Comparison of ENCODE assay signal across 8 mouse cellular contexts in genomic region chr13:19177662-19178259, GRCm38 (mm10).
A peak's percentile ranks its signal among the peaks of the same experiment; 100 is the strongest.
DNase-seq lines count a peak whose midpoint lies in the region; ATAC-seq and TF ChIP-seq lines count a peak whose summit lies in the region.

No protein-coding gene starts in this region.

- intact Hi-C loops in gastrocnemius, postnatal 36 days (cut with DNase I): no loop called here

- no peak overlapping the region for H3K4me2 ChIP-seq in hindbrain, embryonic 15.5 days

- H3K4me3 ChIP-seq in embryonic fibroblast, embryonic 13.5 days (ENCODE audit: insufficient read depth, low read length): no peak overlapping the region
- no peak overlapping the region for H3K4me3 ChIP-seq in hindbrain, embryonic 15.5 days
- no peak overlapping the region for H3K4me3 ChIP-seq in spleen, adult 2 months (ENCODE audit: extremely low read depth, insufficient read depth, insufficient read length)

- 78% methylated on average over 1 of the region's 1 CpGs for WGBS in hindbrain, embryonic 15.5 days
- 88% methylated on average over 1 of the region's 1 CpGs for WGBS in spleen, adult 2 months

- peak; percentile 45; the same call in 1 of the 2 replicates for TF ChIP-seq CTCF in embryonic fibroblast, embryonic 13.5 days (IDR thresholded peaks at IDR 0.05; ENCODE audit: borderline replicate concordance, insufficient read depth, low read length)
- TF ChIP-seq CTCF in spleen, adult 2 months (IDR thresholded peaks at IDR 0.05; ENCODE audit: extremely low read depth, insufficient read depth, insufficient read length, insufficient replicate concordance): peak; percentile 63; the same call in 1 of the 2 replicates

- no peak overlapping the region for H3K9ac ChIP-seq in hindbrain, embryonic 15.5 days

- H3K27ac ChIP-seq in embryonic fibroblast, embryonic 13.5 days (ENCODE audit: insufficient read depth, low read length): no peak overlapping the region
- H3K27ac ChIP-seq in hindbrain, embryonic 15.5 days (replicated peaks): no peak overlapping the region
- H3K27ac ChIP-seq in spleen, adult 2 months (ENCODE audit: insufficient read depth, low read length): no peak overlapping the region

- no peaks in the 10 kb centered on the region for H3K36me3 ChIP-seq in hindbrain, embryonic 15.5 days
- no peaks in the 10 kb centered on the region for H3K36me3 ChIP-seq in spleen, adult 2 months (ENCODE audit: control insufficient read depth, insufficient read depth, low read length)

- peak; percentile 13 for DNase-seq in MEL-GATA-1-ER (ENCODE audit: extremely low read depth, low read depth)
- peak; percentile 22 for DNase-seq in brain, embryonic 18.5 days (ENCODE audit: low read depth, low spot score)
- DNase-seq in left cerebral cortex, adult 18-20 months (ENCODE audit: low spot score in 2 of 2): peak; percentile 51 to 52
- DNase-seq in spleen, adult 2 months (ENCODE audit: low read depth in 1 of 2, low spot score in 2 of 2): peak in 1 of 2 experiments; percentile 22
- no peak for DNase-seq in gastrocnemius, postnatal 36 days

- H3K27me3 ChIP-seq in hindbrain, embryonic 15.5 days: no peaks in the 10 kb centered on the region
- no peaks in the 10 kb centered on the region for H3K27me3 ChIP-seq in spleen, adult 2 months (ENCODE audit: control insufficient read depth, insufficient read depth, low read length)

- no peak for TF ChIP-seq POLR2A in embryonic fibroblast, embryonic 13.5 days (IDR thresholded peaks at IDR 0.05; ENCODE audit: low read depth, low read length)
- no peak for TF ChIP-seq POLR2A in spleen, adult 2 months (IDR thresholded peaks at IDR 0.05; ENCODE audit: low read depth, low read length)

- H3K9me3 ChIP-seq in hindbrain, embryonic 15.5 days: no peaks in the 10 kb centered on the region

- no peaks in the 10 kb centered on the region for H3K4me1 ChIP-seq in embryonic fibroblast, embryonic 13.5 days (ENCODE audit: control insufficient read depth, insufficient read depth, low read length)
- H3K4me1 ChIP-seq in hindbrain, embryonic 15.5 days (replicated peaks): no peaks in the 10 kb centered on the region
- peaks cover 2% of the 10 kb centered on the region; the same call in 1 of the 2 replicates for H3K4me1 ChIP-seq in spleen, adult 2 months (ENCODE audit: control insufficient read depth, insufficient read depth, insufficient read length)

- ATAC-seq in hindbrain, embryonic 15.5 days (ENCODE audit: low FRiP score, low read depth): peak; percentile 85
- ATAC-seq in megakaryocyte progenitor cell, adult 5-6 weeks (replicated peaks; ENCODE audit: poor library complexity): peak; percentile 88

Comparison
In these comparisons a context has a peak if more than half of its experiments do, and no peak if none do; other contexts are left out.
1. DNase-seq: peak in MEL-GATA-1-ER (single experiment), brain, embryonic 18.5 days (single experiment) and left cerebral cortex, adult 18-20 months (2 of 2); none in gastrocnemius, postnatal 36 days (0 of 2).